Mouse (Mus musculus) stomach, postnatal 0 days (tissue): ENCODE data around the gene Fam19a4. TPM values are rescaled to one million over a fixed set of nuclear protein-coding genes. Genes with fewer than 3 reads are reported as not detected.
A peak's percentile ranks its signal among the peaks of the same experiment; 100 is the strongest.

Experiments
- ATAC-seq: fragments of 200-750 bp; cut with Nextera tagmentation; 2 replicates; pipeline ENCODE4 v1.8.0; 2017; ENCODE audit not compliant: low FRiP score, low TSS enrichment
- DNase-seq: peaks from one replicate; pipeline ENCODE4 v3.0.0-alpha.2; 2016; ENCODE audit warnings: low spot score
- H3K27ac ChIP-seq: fragments of 300-500 bp; sonication (generic); replicated peaks from 2 replicates; pipeline ENCODE4 v1.5.1; 2014; ENCODE audit warnings: mild to moderate bottlenecking, control low read depth
- H3K27me3 ChIP-seq: fragments of 300-500 bp; sonication (generic); 2 replicates; pipeline ENCODE4 v1.6.1; 2014; ENCODE audit warnings: low read length; ENCODE audit not compliant: control insufficient read depth, insufficient read depth
- H3K36me3 ChIP-seq: fragments of 300-500 bp; sonication (generic); 2 replicates; pipeline ENCODE4 v1.6.1; 2014; ENCODE audit warnings: low read length, mixed read lengths; ENCODE audit not compliant: control insufficient read depth, insufficient read depth
- H3K4me1 ChIP-seq: fragments of 300-500 bp; sonication (generic); replicated peaks from 2 replicates; pipeline ENCODE4 v1.6.1; 2014; ENCODE audit warnings: antibody characterized with exemption; ENCODE audit not compliant: control insufficient read depth, insufficient read depth
- H3K4me2 ChIP-seq: fragments of 300-500 bp; sonication (generic); replicated peaks from 2 replicates; pipeline ENCODE4 v1.6.1; 2014; ENCODE audit warnings: low read depth, mild to moderate bottlenecking, control low read depth, moderate library complexity
- H3K4me3 ChIP-seq: fragments of 300-500 bp; sonication (generic); 2 replicates; pipeline ENCODE4 v1.5.1; 2014; ENCODE audit warnings: low read depth, low read length, control low read depth
- H3K9ac ChIP-seq: fragments of 300-500 bp; sonication (generic); 2 replicates; pipeline ENCODE4 v1.6.1; 2014; ENCODE audit warnings: mild to moderate bottlenecking, low read length, control low read depth, mixed read lengths
- H3K9me3 ChIP-seq: fragments of 300-500 bp; sonication (generic); 2 replicates; pipeline ENCODE4 v1.6.1; 2016; ENCODE audit warnings: low read length; ENCODE audit not compliant: control insufficient read depth
- CTCF ChIP-seq: IDR thresholded peaks from 2 replicates; pipeline ENCODE4 v1.5.1; 2016; ENCODE audit warnings: antibody characterized with exemption, low read depth, mild to moderate bottlenecking, moderate library complexity
- EP300 ChIP-seq: optimal IDR thresholded peaks from 2 replicates; pipeline ENCODE3; 2016; ENCODE audit warnings: antibody characterized with exemption
- WGBS: fragments of 180-500 bp; shearing (Covaris S2); extraction: QIAGEN DNeasy Blood & Tissue Kit; methylation state at CpG from one replicate; pipeline ENCODE4 v1.1.7; 2014; 5-methylcytosine and 5-hydroxymethylcytosine counted together
- polyA plus RNA-seq: library from polyadenylated mRNA; unstranded; fragments of >200 nt; fragmentation: Nextera tagmentation; extraction: Ambion mirVana; gene quantifications from 2 replicates; pipeline ENCODE4 v1.2.1, GENCODE M21; 2015

The Fam19a4 gene
- polyA plus RNA-seq, 1 experiment from 2014 or later = 0.27 TPM

DNA sequence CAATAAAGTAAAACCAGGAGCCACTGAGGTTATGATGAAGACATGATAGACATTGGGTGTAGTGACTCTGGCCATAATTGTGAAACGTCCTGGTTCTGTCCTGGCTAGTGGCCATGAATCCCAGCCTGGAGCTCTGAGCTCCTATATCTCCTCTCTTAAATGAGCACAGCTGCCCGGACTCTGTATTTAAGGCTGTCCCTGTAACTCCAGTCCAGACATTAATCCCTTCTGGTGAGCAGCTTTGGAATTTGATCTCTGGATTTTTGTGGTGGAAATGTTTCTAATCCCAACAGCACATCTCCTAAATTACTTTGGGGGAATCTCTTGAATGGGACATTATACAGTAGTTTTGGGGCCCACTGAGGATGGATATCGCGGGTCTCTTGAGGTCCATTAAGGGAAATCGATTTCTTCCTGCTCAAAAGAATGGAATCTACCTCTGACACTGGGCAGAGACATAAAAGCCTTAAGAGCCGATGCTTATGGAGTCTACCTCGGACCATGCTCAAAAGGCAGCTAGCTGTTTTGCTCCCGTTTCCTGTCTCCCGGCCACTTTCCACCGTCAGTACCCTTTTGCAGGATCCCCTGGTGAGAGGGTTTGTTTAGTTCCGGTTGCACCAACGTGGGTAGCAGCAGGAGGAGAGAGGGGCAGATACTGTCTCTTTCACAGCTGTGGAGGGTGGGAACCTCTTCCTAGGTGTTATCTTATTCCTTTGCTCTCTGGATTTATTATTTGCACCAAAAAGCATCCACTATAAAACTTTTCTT is 41.2 kb upstream of the Fam19a4 start:
- 28% methylated on average over 12 of the region's 12 CpGs for WGBS
- no peak overlapping the region for H3K27ac ChIP-seq
- 0 out of 2 replicates have a peak, but pooled peaks cover 2% of the 10 kb centered on the region for H3K27me3 ChIP-seq
- TF ChIP-seq CTCF (no peak), EP300 (no peak)
- no peaks in the 10 kb centered on the region for H3K36me3 ChIP-seq
- H3K4me1 ChIP-seq = no peaks in the 10 kb centered on the region
- H3K4me3 ChIP-seq = no peak overlapping the region
- no peak overlapping the region for H3K9ac ChIP-seq
- no peaks in the 10 kb centered on the region for H3K9me3 ChIP-seq
- H3K4me2 ChIP-seq = no peak overlapping the region
- ATAC-seq = no peak
- DNase-seq = peak; percentile 11

DNA sequence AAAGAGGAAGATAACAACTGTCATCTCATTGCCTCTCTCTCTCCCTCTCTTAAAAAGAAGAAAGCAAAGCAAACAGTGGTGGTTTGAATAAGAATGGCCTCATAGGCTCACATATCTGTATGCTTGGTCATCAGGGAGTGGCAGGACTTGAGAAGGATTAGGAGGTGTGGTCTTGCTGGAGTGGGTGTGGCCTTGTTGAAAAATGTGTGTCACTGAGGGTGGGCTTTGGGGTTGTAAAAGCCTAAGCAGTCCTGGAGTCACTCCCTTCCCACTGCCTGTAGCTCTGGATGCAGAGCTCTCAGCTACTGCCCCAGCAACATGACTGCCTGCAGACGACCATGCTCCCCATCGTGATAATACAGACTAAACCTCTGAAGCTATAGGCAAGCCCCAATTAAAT is 22.1 kb upstream of the Fam19a4 start:
- Histone ChIP-seq H3K36me3 (no peaks in the 10 kb centered on the region), H3K4me2 (no peak overlapping the region), H3K9me3 (no peaks in the 10 kb centered on the region), H3K9ac (no peak overlapping the region), H3K27ac (no peak overlapping the region), H3K4me3 (no peak overlapping the region), H3K27me3 (no peaks in the 10 kb centered on the region), H3K4me1 (no peaks in the 10 kb centered on the region)
- DNase-seq (no peak), ATAC-seq (no peak)
- no peak for TF ChIP-seq CTCF
- TF ChIP-seq EP300 = no peak
- 84% methylated on average over 2 of the region's 2 CpGs for WGBS

GRCm38 (mm10) chr6:97080016-97080415 is 19.8 kb upstream of the Fam19a4 start:
- Histone ChIP-seq H3K9ac (no peak overlapping the region), H3K4me2 (no peak overlapping the region), H3K36me3 (no peaks in the 10 kb centered on the region), H3K27me3 (no peaks in the 10 kb centered on the region), H3K9me3 (no peaks in the 10 kb centered on the region), H3K27ac (no peak overlapping the region), H3K4me1 (no peaks in the 10 kb centered on the region), H3K4me3 (no peak overlapping the region)
- no peak for ATAC-seq
- DNase-seq = no peak
- TF ChIP-seq EP300 (no peak), CTCF (no peak)
- 48% methylated on average over 9 of the region's 9 CpGs for WGBS

- 3% methylated on average over 10 of the region's 10 CpGs for WGBS
- Histone ChIP-seq H3K4me1 (no peaks in the 10 kb centered on the region), H3K9ac (0 out of 2 replicates have a peak overlapping the region, but pooled peaks have one; percentile 1), H3K9me3 (no peaks in the 10 kb centered on the region), H3K36me3 (no peaks in the 10 kb centered on the region), H3K4me3 (peak overlapping the region; percentile 40), H3K27ac (no peak overlapping the region), H3K4me2 (peak overlapping the region; percentile 69), H3K27me3 (no peaks in the 10 kb centered on the region)
- TF ChIP-seq EP300 = no peak
- TF ChIP-seq CTCF = no peak
- no peak for DNase-seq
- ATAC-seq = no peak
Observed at GRCm38 (mm10) chr6:97059599-97059998, 614 bp downstream of the Fam19a4 start.

- WGBS = 57% methylated on average over 8 of the region's 8 CpGs
- no peak for DNase-seq
- no peaks in the 10 kb centered on the region for H3K4me1 ChIP-seq
- H3K9ac ChIP-seq = no peak overlapping the region
- H3K4me2 ChIP-seq = no peak overlapping the region
- no peaks in the 10 kb centered on the region for H3K9me3 ChIP-seq
- H3K36me3 ChIP-seq = no peaks in the 10 kb centered on the region
- no peak for TF ChIP-seq CTCF
- TF ChIP-seq EP300 = no peak
- no peaks in the 10 kb centered on the region for H3K27me3 ChIP-seq
- H3K27ac ChIP-seq = no peak overlapping the region
- H3K4me3 ChIP-seq = no peak overlapping the region
- no peak for ATAC-seq
Observed at GRCm38 (mm10) chr6:97052196-97052770, 7.9 kb downstream of the Fam19a4 start.

- DNase-seq (no peak), ATAC-seq (no peak)
- Histone ChIP-seq H3K36me3 (no peaks in the 10 kb centered on the region), H3K9ac (no peak overlapping the region), H3K4me3 (no peak overlapping the region), H3K4me2 (no peak overlapping the region), H3K27ac (no peak overlapping the region), H3K4me1 (no peaks in the 10 kb centered on the region), H3K9me3 (no peaks in the 10 kb centered on the region), H3K27me3 (no peaks in the 10 kb centered on the region)
- WGBS = 40% methylated on average over 4 of the region's 4 CpGs
- TF ChIP-seq EP300 (no peak), CTCF (no peak)
Observed at GRCm38 (mm10) chr6:97048403-97048802, 11.8 kb downstream of the Fam19a4 start.
